Mouse (Mus musculus) neural tube, embryonic 15.5 days (tissue): ENCODE results near the gene Nrm. TPM values are rescaled to one million over a fixed set of nuclear protein-coding genes. Genes with fewer than 3 reads are reported as not detected.

Experiments
- microRNA-seq: library from miRNA; unstranded; fragments of <30 nt; microRNA quantifications from one replicate; pipeline ENCODE4, GENCODE M21; 2017
- polyA plus RNA-seq: library from polyadenylated mRNA; unstranded; fragments of >200 nt; fragmentation: Nextera tagmentation; extraction: Ambion mirVana; gene quantifications from 2 replicates; pipeline ENCODE4 v1.2.1, GENCODE M21; 2015

Gene Nrm
- polyA plus RNA-seq, 1 experiment from 2014 or later = 17.6 TPM

Small RNA genes lying within 50 kb of the gene (microRNA-seq; reads per million reads assigned to microRNA genes)
- gene Gm28033 = 0.69 reads per million

Other genes starting within 250 kb of the Nrm start
- not detected in 2 replicates for gene Gm9573, start 234.7 kb upstream of the Nrm start, polyA plus RNA-seq
- gene Mucl3, start 217.6 kb upstream of the Nrm start, polyA plus RNA-seq = 0.22 TPM in 1 of 2 replicates, not detected in the other
- gene Vars2, start 193.7 kb upstream of the Nrm start, polyA plus RNA-seq = 12.8 and 17.9 TPM in 2 replicates
- gene Gtf2h4, start 187.6 kb upstream of the Nrm start, polyA plus RNA-seq = 24.1 and 30.7 TPM in 2 replicates
- 73.8 and 76.4 TPM in 2 replicates for gene Ddr1, start 156.7 kb upstream of the Nrm start, polyA plus RNA-seq
- 14.9 and 15.5 TPM in 2 replicates for gene Ier3, start 39.6 kb upstream of the Nrm start, polyA plus RNA-seq
- gene Flot1, start 38.1 kb upstream of the Nrm start, polyA plus RNA-seq = 131 and 141 TPM in 2 replicates
- 1,339 and 1,471 TPM in 2 replicates for gene Tubb5, start 23.0 kb upstream of the Nrm start, polyA plus RNA-seq
- 7.9 and 9.7 TPM in 2 replicates for gene Mdc1, start 19.8 kb upstream of the Nrm start, polyA plus RNA-seq
- 19.3 and 25.1 TPM in 2 replicates for gene Ppp1r18, start 4.3 kb downstream of the Nrm start, polyA plus RNA-seq
- gene Dhx16, start 18.5 kb downstream of the Nrm start, polyA plus RNA-seq = 26.8 and 30.5 TPM in 2 replicates
- gene 2310061I04Rik, start 36.1 kb downstream of the Nrm start, polyA plus RNA-seq = 59.2 and 75.2 TPM in 2 replicates
- 259 and 319 TPM in 2 replicates for gene Atat1, start 48.8 kb downstream of the Nrm start, polyA plus RNA-seq
- gene Mrps18b, start 55.1 kb downstream of the Nrm start, polyA plus RNA-seq = 67.1 and 73.6 TPM in 2 replicates
- 36.7 and 40.8 TPM in 2 replicates for gene Ppp1r10, start 55.1 kb downstream of the Nrm start, polyA plus RNA-seq
- 78.4 and 90.3 TPM in 2 replicates for gene Abcf1, start 108.4 kb downstream of the Nrm start, polyA plus RNA-seq
- 67.4 and 73.0 TPM in 2 replicates for gene Gnl1, start 118.5 kb downstream of the Nrm start, polyA plus RNA-seq
- gene Prr3, start 118.9 kb downstream of the Nrm start, polyA plus RNA-seq = 78.5 and 87.9 TPM in 2 replicates
- gene H2-T24, start 159.2 kb downstream of the Nrm start, polyA plus RNA-seq = 8.6 and 10.0 TPM in 2 replicates
- gene H2-T23, start 171.5 kb downstream of the Nrm start, polyA plus RNA-seq = 5.3 and 13.9 TPM in 2 replicates
- 7.3 and 12.5 TPM in 2 replicates for gene H2-T22, start 181.4 kb downstream of the Nrm start, polyA plus RNA-seq
- gene Gm6034, start 181.6 kb downstream of the Nrm start, polyA plus RNA-seq = not detected in 2 replicates
- 0.22 TPM in 1 of 2 replicates, not detected in the other for gene Gm11127, start 197.1 kb downstream of the Nrm start, polyA plus RNA-seq